Mouse (Mus musculus): ENCODE measurements around the gene Rpl13. TPM values are rescaled to one million over a fixed set of nuclear protein-coding genes. Genes with fewer than 3 reads are reported as not detected.

Rpl13 gene
- total and polyA plus RNA-seq, 3 experiments = 1,306 to 3,113 TPM; not detected in 1

GRCm38 (mm10) chr8:123135806-123136205 is 33.7 kb downstream of the Rpl13 start:
- H3K4me3 ChIP-seq (ENCODE audit: control insufficient read depth in 1 of 2, insufficient read depth in 1 of 2, low read depth in 2 of 2, low read length in 2 of 2) = no peak overlapping the region
- H3K9me3 ChIP-seq (replicated peaks; ENCODE audit: insufficient read depth, low read length) = no peaks in the 10 kb centered on the region
- H3K4me1 ChIP-seq (ENCODE audit: control insufficient read depth in 1 of 2, insufficient read depth in 2 of 2, low read length in 2 of 2) = no peaks in the 10 kb centered on the region
- TF ChIP-seq RCOR1 (IDR thresholded peaks at IDR 0.05; ENCODE audit: low read depth, low read length) (no peak), EP300 (IDR thresholded peaks at IDR 0.05; ENCODE audit: low read depth in 1 of 2, low read length in 2 of 2) (no peak), GATA1 (IDR thresholded peaks at IDR 0.05; ENCODE audit: low read depth, low read length) (no peak), ZMIZ1 (IDR thresholded peaks at IDR 0.05; ENCODE audit: low read depth, low read length) (no peak), MYB (IDR thresholded peaks at IDR 0.05; ENCODE audit: low read depth, low read length) (no peak), JUND (IDR thresholded peaks at IDR 0.05; ENCODE audit: low read depth, low read length) (no peak), POLR2AphosphoS2 (IDR thresholded peaks at IDR 0.05; ENCODE audit: low read length) (no peak), ZKSCAN1 (IDR thresholded peaks at IDR 0.05; ENCODE audit: low read depth, low read length) (no peak)
- no peak overlapping the region for H3K9ac ChIP-seq (ENCODE audit: control insufficient read depth, low read depth, low read length, poor library complexity, severe bottlenecking)
- no peaks in the 10 kb centered on the region for H3K79me2 ChIP-seq (ENCODE audit: control insufficient read depth, insufficient read depth, low read length, poor library complexity)
- DNase-seq (ENCODE audit: low read depth, low spot score) = no peak
- no peaks in the 10 kb centered on the region for H3K36me3 ChIP-seq (ENCODE audit: control insufficient read depth in 1 of 2, insufficient read depth in 2 of 2, low read length in 2 of 2)
- H3K27ac ChIP-seq (ENCODE audit: control insufficient read depth, low read depth, low read length) = no peak overlapping the region
- no peaks in the 10 kb centered on the region for H3K27me3 ChIP-seq (ENCODE audit: control insufficient read depth in 1 of 2, insufficient read depth in 2 of 2, low read length in 2 of 2)

- Histone ChIP-seq H3K9ac (ENCODE audit: control insufficient read depth, low read depth, low read length, poor library complexity, severe bottlenecking) (no peak overlapping the region), H3K79me2 (ENCODE audit: control insufficient read depth, insufficient read depth, low read length, poor library complexity) (no peaks in the 10 kb centered on the region), H3K27me3 (ENCODE audit: control insufficient read depth in 1 of 2, insufficient read depth in 2 of 2, low read length in 2 of 2) (no peaks in the 10 kb centered on the region), H3K4me3 (ENCODE audit: control insufficient read depth in 1 of 2, insufficient read depth in 1 of 2, low read depth in 2 of 2, low read length in 2 of 2) (no peak overlapping the region), H3K9me3 (replicated peaks; ENCODE audit: insufficient read depth, low read length) (no peaks in the 10 kb centered on the region), H3K4me1 (ENCODE audit: control insufficient read depth in 1 of 2, insufficient read depth in 2 of 2, low read length in 2 of 2) (no peaks in the 10 kb centered on the region), H3K27ac (ENCODE audit: control insufficient read depth, low read depth, low read length) (no peak overlapping the region), H3K36me3 (ENCODE audit: control insufficient read depth in 1 of 2, insufficient read depth in 2 of 2, low read length in 2 of 2) (no peaks in the 10 kb centered on the region)
- DNase-seq (ENCODE audit: low read depth, low spot score) = no peak
- TF ChIP-seq SMC3 (IDR thresholded peaks at IDR 0.05; ENCODE audit: low read depth, low read length) = no peak
- no peak for TF ChIP-seq MEF2A (IDR thresholded peaks at IDR 0.05; ENCODE audit: extremely low read depth, insufficient replicate concordance, low read depth, low read length, poor library complexity, severe bottlenecking)
- TF ChIP-seq GABPA (IDR thresholded peaks at IDR 0.05; ENCODE audit: low read depth, low read length) = no peak
- no peak for TF ChIP-seq CHD2 (IDR thresholded peaks at IDR 0.05; ENCODE audit: low read length)
Observed at GRCm38 (mm10) chr8:123136287-123136686, 34.1 kb downstream of the Rpl13 start.

DNA sequence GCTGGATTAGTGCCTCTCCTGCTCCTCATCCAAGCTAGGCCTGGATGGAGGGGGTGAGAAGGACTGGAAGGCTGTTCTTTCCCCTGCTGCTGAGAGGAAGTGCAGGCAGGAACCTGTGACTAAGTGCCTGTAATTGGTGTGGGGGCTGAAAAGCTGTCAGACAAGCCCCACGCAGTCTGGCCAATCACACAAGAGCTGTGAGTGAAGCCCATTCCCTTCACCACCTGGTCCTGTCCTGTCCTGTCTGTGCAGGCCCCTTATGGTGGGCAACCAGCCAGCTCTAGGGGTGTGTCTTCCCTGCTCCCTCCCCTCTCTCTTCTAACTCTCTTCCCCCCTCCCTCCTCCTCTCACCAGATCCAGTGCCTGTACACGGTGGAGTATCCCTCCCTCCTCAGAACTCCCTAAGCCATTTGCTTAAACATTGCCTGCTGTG is 35.5 kb downstream of the Rpl13 start:
- no peaks in the 10 kb centered on the region for H3K36me3 ChIP-seq (ENCODE audit: control insufficient read depth in 1 of 2, insufficient read depth in 2 of 2, low read length in 2 of 2)
- no peaks in the 10 kb centered on the region for H3K4me1 ChIP-seq (ENCODE audit: control insufficient read depth in 1 of 2, insufficient read depth in 2 of 2, low read length in 2 of 2)
- DNase-seq (ENCODE audit: low read depth, low spot score) = no peak
- H3K79me2 ChIP-seq (ENCODE audit: control insufficient read depth, insufficient read depth, low read length, poor library complexity) = no peaks in the 10 kb centered on the region
- no peak overlapping the region for H3K9ac ChIP-seq (ENCODE audit: control insufficient read depth, low read depth, low read length, poor library complexity, severe bottlenecking)
- H3K27me3 ChIP-seq (ENCODE audit: control insufficient read depth in 1 of 2, insufficient read depth in 2 of 2, low read length in 2 of 2) = no peaks in the 10 kb centered on the region
- TF ChIP-seq E2F4 (IDR thresholded peaks at IDR 0.05; ENCODE audit: borderline replicate concordance, low read depth, low read length) (no peak), MAZ (IDR thresholded peaks at IDR 0.05; ENCODE audit: low read depth, low read length) (no peak)
- H3K4me3 ChIP-seq (ENCODE audit: control insufficient read depth in 1 of 2, insufficient read depth in 1 of 2, low read depth in 2 of 2, low read length in 2 of 2) = no peak overlapping the region
- no peak overlapping the region for H3K27ac ChIP-seq (ENCODE audit: control insufficient read depth, low read depth, low read length)
- H3K9me3 ChIP-seq (replicated peaks; ENCODE audit: insufficient read depth, low read length) = no peaks in the 10 kb centered on the region

Measured in MEL (cell line).